Mouse (Mus musculus) heart, embryonic 15.5 days (tissue): Measurements from ENCODE around the gene Gm20662. TPM values are rescaled to one million over a fixed set of nuclear protein-coding genes. Genes with fewer than 3 reads are reported as not detected.
A peak's percentile ranks its signal among the peaks of the same experiment; 100 is the strongest.

ENCODE experiments used
- ATAC-seq: fragments of 200-750 bp; cut with Nextera tagmentation; replicated peaks from 2 replicates; pipeline ENCODE4 v1.8.0; 2017; ENCODE audit warnings: low read depth, moderate TSS enrichment; ENCODE audit not compliant: insufficient number of reproducible peaks, insufficient read depth, low FRiP score
- H3K27ac ChIP-seq: fragments of 300-500 bp; sonication (generic); 2 replicates; pipeline ENCODE4 v1.5.1; 2015; ENCODE audit warnings: mild to moderate bottlenecking, inconsistent platforms
- H3K27me3 ChIP-seq: fragments of 300-500 bp; sonication (generic); 2 replicates; pipeline ENCODE4 v1.6.1; 2015; ENCODE audit warnings: inconsistent platforms
- H3K36me3 ChIP-seq: fragments of 300-500 bp; sonication (generic); 2 replicates; pipeline ENCODE4 v1.6.1; 2015; ENCODE audit warnings: mild to moderate bottlenecking, inconsistent platforms
- H3K4me1 ChIP-seq: fragments of 300-500 bp; sonication (generic); replicated peaks from 2 replicates; pipeline ENCODE4 v1.6.1; 2015; ENCODE audit warnings: inconsistent platforms
- H3K4me2 ChIP-seq: fragments of 300-500 bp; sonication (generic); 2 replicates; pipeline ENCODE4 v1.6.1; 2015; ENCODE audit warnings: inconsistent platforms, mild to moderate bottlenecking, moderate library complexity
- H3K4me3 ChIP-seq: fragments of 300-500 bp; sonication (generic); 2 replicates; pipeline ENCODE4 v1.5.1; 2015; ENCODE audit warnings: mild to moderate bottlenecking, inconsistent platforms
- H3K9ac ChIP-seq: fragments of 300-500 bp; sonication (generic); 2 replicates; pipeline ENCODE4 v1.6.1; 2015; ENCODE audit warnings: mild to moderate bottlenecking, inconsistent platforms
- H3K9me3 ChIP-seq: fragments of 300-500 bp; sonication (generic); replicated peaks from 2 replicates; pipeline ENCODE4 v1.6.1; 2016; ENCODE audit warnings: inconsistent platforms
- WGBS: fragments of 180-500 bp; shearing (Covaris S2); methylation state at CpG from one replicate; pipeline ENCODE4 v1.1.7; 2015; ENCODE audit warnings: mixed read lengths; 5-methylcytosine and 5-hydroxymethylcytosine counted together
- polyA plus RNA-seq: library from polyadenylated mRNA; unstranded; fragments of >200 nt; fragmentation: Nextera tagmentation; extraction: Ambion mirVana; gene quantifications from 2 replicates; pipeline ENCODE4 v1.2.1, GENCODE M21; 2015

The Gm20662 gene
- polyA plus RNA-seq, 1 experiment from 2014 or later = 0.19 TPM

- 81% methylated on average over 28 of the region's 28 CpGs for WGBS
- no peaks in the 10 kb centered on the region for H3K9me3 ChIP-seq
These were observed 60.5 kb downstream of the Gm20662 start for GRCm38 (mm10) chr9:108056361-108057261.

GRCm38 (mm10) chr9:108057262-108057562 lies 61.1 kb downstream of the Gm20662 start:
- H3K9me3 ChIP-seq = no peaks in the 10 kb centered on the region
- no peaks in the 10 kb centered on the region for H3K27me3 ChIP-seq
- no peak overlapping the region for H3K4me2 ChIP-seq
- peaks cover 58% of the 10 kb centered on the region for H3K36me3 ChIP-seq
- H3K27ac ChIP-seq = no peak overlapping the region
- peaks cover 16% of the 10 kb centered on the region for H3K4me1 ChIP-seq
- H3K4me3 ChIP-seq = no peak overlapping the region
- ATAC-seq = no peak
- 82% methylated on average over 5 of the region's 5 CpGs for WGBS
- no peak overlapping the region for H3K9ac ChIP-seq

More at GRCm38 (mm10) chr9:108056361-108057261, 60.5 kb downstream of the Gm20662 start:
- Histone ChIP-seq H3K27me3 (no peaks in the 10 kb centered on the region), H3K4me1 (peaks cover 18% of the 10 kb centered on the region), H3K9ac (no peak overlapping the region), H3K27ac (no peak overlapping the region), H3K36me3 (peaks cover 57% of the 10 kb centered on the region), H3K4me3 (no peak overlapping the region), H3K4me2 (no peak overlapping the region)
- ATAC-seq = no peak

- H3K27ac ChIP-seq = no peak overlapping the region
- H3K9ac ChIP-seq = no peak overlapping the region
- no peak overlapping the region for H3K4me3 ChIP-seq
- no peaks in the 10 kb centered on the region for H3K9me3 ChIP-seq
- peaks cover 68% of the 10 kb centered on the region for H3K36me3 ChIP-seq
- ATAC-seq = no peak
- no peak overlapping the region for H3K4me2 ChIP-seq
- peaks cover 7% of the 10 kb centered on the region for H3K4me1 ChIP-seq
- 92% methylated on average over 9 of the region's 9 CpGs for WGBS
- no peaks in the 10 kb centered on the region for H3K27me3 ChIP-seq
These were observed 62.1 kb downstream of the Gm20662 start for GRCm38 (mm10) chr9:108058291-108058690.

GRCm38 (mm10) chr9:108062142-108062541 lies 66.0 kb downstream of the Gm20662 start:
- no peak overlapping the region for H3K27ac ChIP-seq
- H3K4me3 ChIP-seq = no peak overlapping the region
- peaks cover 47% of the 10 kb centered on the region for H3K36me3 ChIP-seq
- no peaks in the 10 kb centered on the region for H3K9me3 ChIP-seq
- H3K4me1 ChIP-seq = no peaks in the 10 kb centered on the region
- ATAC-seq = no peak
- 87% methylated on average over 3 of the region's 3 CpGs for WGBS
- no peak overlapping the region for H3K4me2 ChIP-seq
- H3K27me3 ChIP-seq = no peaks in the 10 kb centered on the region
- H3K9ac ChIP-seq = no peak overlapping the region

GRCm38 (mm10) chr9:108063361-108063760 lies 67.2 kb downstream of the Gm20662 start:
- H3K36me3 ChIP-seq = peaks cover 39% of the 10 kb centered on the region

GRCm38 (mm10) chr9:108065491-108066011 lies 69.4 kb downstream of the Gm20662 start:
- ATAC-seq = no peak
- no peak overlapping the region for H3K27ac ChIP-seq
- H3K4me3 ChIP-seq = no peak overlapping the region
- H3K27me3 ChIP-seq = no peaks in the 10 kb centered on the region
- peaks cover 3% of the 10 kb centered on the region for H3K4me1 ChIP-seq
- WGBS = 27% methylated on average over 5 of the region's 5 CpGs
- no peak overlapping the region for H3K4me2 ChIP-seq
- peaks cover 44% of the 10 kb centered on the region; the same call in 1 of the 2 replicates for H3K36me3 ChIP-seq
- no peak overlapping the region for H3K9ac ChIP-seq
- no peaks in the 10 kb centered on the region for H3K9me3 ChIP-seq

More at GRCm38 (mm10) chr9:108063361-108063760, 67.2 kb downstream of the Gm20662 start:
- ATAC-seq = no peak
- Histone ChIP-seq H3K4me3 (no peak overlapping the region), H3K9me3 (no peaks in the 10 kb centered on the region), H3K9ac (no peak overlapping the region), H3K27me3 (no peaks in the 10 kb centered on the region), H3K27ac (no peak overlapping the region), H3K4me2 (no peak overlapping the region), H3K4me1 (peaks cover 3% of the 10 kb centered on the region)
- 83% methylated on average over 12 of the region's 12 CpGs for WGBS

GRCm38 (mm10) chr9:108067199-108067598 lies 71.0 kb downstream of the Gm20662 start:
- WGBS = 77% methylated on average over 7 of the region's 7 CpGs
- Histone ChIP-seq H3K36me3 (peaks cover 41% of the 10 kb centered on the region; the same call in 1 of the 2 replicates), H3K4me2 (no peak overlapping the region)

GRCm38 (mm10) chr9:108067900-108068299 lies 71.8 kb downstream of the Gm20662 start:
- Histone ChIP-seq H3K36me3 (peaks cover 34% of the 10 kb centered on the region; the same call in 1 of the 2 replicates), H3K27ac (no peak overlapping the region), H3K4me3 (no peak overlapping the region), H3K9ac (no peak overlapping the region), H3K27me3 (no peaks in the 10 kb centered on the region), H3K9me3 (no peaks in the 10 kb centered on the region), H3K4me1 (peaks cover 19% of the 10 kb centered on the region), H3K4me2 (no peak overlapping the region)
- 21% methylated on average over 8 of the region's 8 CpGs for WGBS
- no peak for ATAC-seq

More at GRCm38 (mm10) chr9:108067199-108067598, 71.0 kb downstream of the Gm20662 start:
- H3K9me3 ChIP-seq = no peaks in the 10 kb centered on the region
- no peak overlapping the region for H3K27ac ChIP-seq
- no peaks in the 10 kb centered on the region for H3K27me3 ChIP-seq
- H3K9ac ChIP-seq = no peak overlapping the region
- H3K4me3 ChIP-seq = no peak overlapping the region
- H3K4me1 ChIP-seq = peaks cover 14% of the 10 kb centered on the region
- ATAC-seq = no peak

GRCm38 (mm10) chr9:108069007-108069406 lies 72.9 kb downstream of the Gm20662 start:
- Histone ChIP-seq H3K4me2 (no peak overlapping the region), H3K36me3 (peaks cover 25% of the 10 kb centered on the region; the same call in 1 of the 2 replicates), H3K27me3 (no peaks in the 10 kb centered on the region), H3K4me1 (peaks cover 29% of the 10 kb centered on the region), H3K9ac (no peak overlapping the region), H3K27ac (no peak overlapping the region), H3K9me3 (no peaks in the 10 kb centered on the region), H3K4me3 (no peak overlapping the region)
- 86% methylated on average over 9 of the region's 9 CpGs for WGBS
- ATAC-seq = no peak

- Histone ChIP-seq H3K27ac (no peak overlapping the region), H3K27me3 (no peaks in the 10 kb centered on the region), H3K4me2 (no peak overlapping the region), H3K9ac (no peak overlapping the region), H3K36me3 (peaks cover 25% of the 10 kb centered on the region; the same call in 1 of the 2 replicates), H3K4me1 (peaks cover 29% of the 10 kb centered on the region), H3K9me3 (no peaks in the 10 kb centered on the region), H3K4me3 (no peak overlapping the region)
- ATAC-seq = no peak
- 86% methylated on average over 7 of the region's 7 CpGs for WGBS
These were observed 73.4 kb downstream of the Gm20662 start for GRCm38 (mm10) chr9:108069529-108069928.

GRCm38 (mm10) chr9:108071801-108072200 lies 75.7 kb downstream of the Gm20662 start:
- H3K27me3 ChIP-seq = no peaks in the 10 kb centered on the region
- peaks cover 29% of the 10 kb centered on the region for H3K4me1 ChIP-seq
- H3K9me3 ChIP-seq = no peaks in the 10 kb centered on the region
- H3K9ac ChIP-seq = no peak overlapping the region
- H3K27ac ChIP-seq = peak overlapping the region; percentile 90
- no peak overlapping the region for H3K4me3 ChIP-seq
- WGBS = 48% methylated on average over 4 of the region's 4 CpGs
- H3K36me3 ChIP-seq = peaks cover 23% of the 10 kb centered on the region; the same call in 1 of the 2 replicates
- H3K4me2 ChIP-seq = no peak overlapping the region
- no peak for ATAC-seq
